Mouse (Mus musculus) kidney, embryonic 15.5 days (tissue): Measurements from ENCODE around the gene Otud7b. TPM values are rescaled to one million over a fixed set of nuclear protein-coding genes. Genes with fewer than 3 reads are reported as not detected.

ENCODE experiments used
- ATAC-seq: fragments of 200-750 bp; cut with Nextera tagmentation; replicated peaks from 2 replicates; pipeline ENCODE4 v1.8.0; 2017; ENCODE audit warnings: moderate TSS enrichment; ENCODE audit not compliant: low FRiP score
- H3K27ac ChIP-seq: fragments of 300-500 bp; sonication (generic); 2 replicates; pipeline ENCODE4 v1.5.1; 2015; ENCODE audit warnings: mild to moderate bottlenecking, inconsistent platforms
- H3K27me3 ChIP-seq: fragments of 300-500 bp; sonication (generic); 2 replicates; pipeline ENCODE4 v1.6.1; 2015; ENCODE audit warnings: inconsistent platforms
- H3K36me3 ChIP-seq: fragments of 300-500 bp; sonication (generic); 2 replicates; pipeline ENCODE4 v1.6.1; 2015; ENCODE audit warnings: inconsistent platforms
- H3K4me1 ChIP-seq: fragments of 300-500 bp; sonication (generic); 2 replicates; pipeline ENCODE4 v1.6.1; 2015; ENCODE audit warnings: inconsistent platforms
- H3K4me2 ChIP-seq: fragments of 300-500 bp; sonication (generic); 2 replicates; pipeline ENCODE4 v1.6.1; 2015; ENCODE audit warnings: moderate library complexity, mild to moderate bottlenecking, inconsistent platforms
- H3K4me3 ChIP-seq: fragments of 300-500 bp; sonication (generic); replicated peaks from 2 replicates; pipeline ENCODE4 v1.5.1; 2015; ENCODE audit warnings: mild to moderate bottlenecking, inconsistent platforms
- H3K9ac ChIP-seq: fragments of 300-500 bp; sonication (generic); 2 replicates; pipeline ENCODE4 v1.6.1; 2015; ENCODE audit warnings: mild to moderate bottlenecking, inconsistent platforms
- H3K9me3 ChIP-seq: fragments of 300-500 bp; sonication (generic); replicated peaks from 2 replicates; pipeline ENCODE4 v1.6.1; 2016; ENCODE audit warnings: inconsistent platforms
- WGBS: fragments of 180-500 bp; shearing (Covaris S2); methylation state at CpG from one replicate; pipeline ENCODE4 v1.1.7; 2015; ENCODE audit warnings: mixed read lengths; 5-methylcytosine and 5-hydroxymethylcytosine counted together
- polyA plus RNA-seq: library from polyadenylated mRNA; unstranded; fragments of >200 nt; fragmentation: Nextera tagmentation; extraction: Ambion mirVana; gene quantifications from 2 replicates; pipeline ENCODE4 v1.2.1, GENCODE M21; 2015

The Otud7b gene
- polyA plus RNA-seq, 1 experiment from 2014 or later: 21.0 TPM

- Histone ChIP-seq H3K36me3 (no peaks in the 10 kb centered on the region), H3K4me3 (no peak overlapping the region), H3K27ac (no peak overlapping the region), H3K4me2 (no peak overlapping the region), H3K27me3 (no peaks in the 10 kb centered on the region), H3K9me3 (no peaks in the 10 kb centered on the region), H3K9ac (no peak overlapping the region), H3K4me1 (peaks cover 13% of the 10 kb centered on the region)
- 96% methylated on average over 6 of the region's 6 CpGs for WGBS
- ATAC-seq: no peak
These were observed 35.3 kb upstream of the Otud7b start for GRCm38 (mm10) chr3:96069046-96069445.

GRCm38 (mm10) chr3:96069542-96069941, 34.8 kb upstream of the Otud7b start:
- Histone ChIP-seq H3K4me1 (peaks cover 13% of the 10 kb centered on the region), H3K36me3 (no peaks in the 10 kb centered on the region), H3K4me3 (no peak overlapping the region), H3K27me3 (no peaks in the 10 kb centered on the region), H3K9ac (no peak overlapping the region), H3K9me3 (no peaks in the 10 kb centered on the region), H3K4me2 (no peak overlapping the region), H3K27ac (no peak overlapping the region)
- WGBS: 59% methylated on average over 1 of the region's 1 CpGs
- ATAC-seq: no peak

- H3K9me3 ChIP-seq: no peaks in the 10 kb centered on the region
- no peak for ATAC-seq
- H3K27me3 ChIP-seq: no peaks in the 10 kb centered on the region
- H3K4me3 ChIP-seq: no peak overlapping the region
- H3K4me1 ChIP-seq: peaks cover 13% of the 10 kb centered on the region
- no peak overlapping the region for H3K9ac ChIP-seq
- WGBS: 60% methylated on average over 4 of the region's 4 CpGs
- no peak overlapping the region for H3K27ac ChIP-seq
- H3K36me3 ChIP-seq: no peaks in the 10 kb centered on the region
- no peak overlapping the region for H3K4me2 ChIP-seq
These were observed 34.1 kb upstream of the Otud7b start for GRCm38 (mm10) chr3:96070241-96070640.

GRCm38 (mm10) chr3:96072921-96073486, 31.3 kb upstream of the Otud7b start:
- Histone ChIP-seq H3K9ac (no peak overlapping the region), H3K36me3 (no peaks in the 10 kb centered on the region), H3K4me3 (no peak overlapping the region), H3K27ac (peak overlapping the region; percentile 14; the same call in 1 of the 2 replicates), H3K4me1 (peaks cover 6% of the 10 kb centered on the region; the same call in 1 of the 2 replicates), H3K27me3 (no peaks in the 10 kb centered on the region), H3K4me2 (peak overlapping the region; percentile 49), H3K9me3 (no peaks in the 10 kb centered on the region)
- no peak; the same call in 1 of the 2 replicates for ATAC-seq
- 45% methylated on average over 12 of the region's 12 CpGs for WGBS

- H3K9ac ChIP-seq: no peak overlapping the region
- ATAC-seq: no peak
- no peak overlapping the region for H3K4me2 ChIP-seq
- H3K4me1 ChIP-seq: peaks cover under 1% of the 10 kb centered on the region; the same call in 1 of the 2 replicates
- H3K4me3 ChIP-seq: no peak overlapping the region
- no peaks in the 10 kb centered on the region for H3K9me3 ChIP-seq
- 77% methylated on average over 6 of the region's 6 CpGs for WGBS
- H3K27ac ChIP-seq: no peak overlapping the region
- no peaks in the 10 kb centered on the region for H3K36me3 ChIP-seq
- H3K27me3 ChIP-seq: no peaks in the 10 kb centered on the region
These were observed 26.3 kb upstream of the Otud7b start for GRCm38 (mm10) chr3:96078066-96078465.

- no peak overlapping the region for H3K4me3 ChIP-seq
- no peaks in the 10 kb centered on the region for H3K9me3 ChIP-seq
- no peak for ATAC-seq
- no peaks in the 10 kb centered on the region for H3K4me1 ChIP-seq
- WGBS: 42% methylated on average over 3 of the region's 3 CpGs
- H3K36me3 ChIP-seq: no peaks in the 10 kb centered on the region
- H3K4me2 ChIP-seq: no peak overlapping the region
- H3K27ac ChIP-seq: no peak overlapping the region
- H3K27me3 ChIP-seq: no peaks in the 10 kb centered on the region
- no peak overlapping the region for H3K9ac ChIP-seq
These were observed 25.6 kb upstream of the Otud7b start for GRCm38 (mm10) chr3:96078711-96079110.

- Histone ChIP-seq H3K4me2 (no peak overlapping the region), H3K9me3 (no peaks in the 10 kb centered on the region), H3K9ac (no peak overlapping the region), H3K4me3 (no peak overlapping the region), H3K4me1 (no peaks in the 10 kb centered on the region), H3K27ac (no peak overlapping the region), H3K36me3 (no peaks in the 10 kb centered on the region), H3K27me3 (no peaks in the 10 kb centered on the region)
- no peak for ATAC-seq
- WGBS: 72% methylated on average over 1 of the region's 1 CpGs
These were observed 23.3 kb upstream of the Otud7b start for GRCm38 (mm10) chr3:96081006-96081405.

GRCm38 (mm10) chr3:96081650-96082049, 22.7 kb upstream of the Otud7b start:
- Histone ChIP-seq H3K27me3 (no peaks in the 10 kb centered on the region), H3K27ac (no peak overlapping the region), H3K4me3 (no peak overlapping the region), H3K9me3 (no peaks in the 10 kb centered on the region), H3K4me2 (no peak overlapping the region), H3K9ac (no peak overlapping the region), H3K36me3 (no peaks in the 10 kb centered on the region), H3K4me1 (no peaks in the 10 kb centered on the region)
- ATAC-seq: no peak
- WGBS: 87% methylated on average over 4 of the region's 4 CpGs

- Histone ChIP-seq H3K4me3 (no peak overlapping the region), H3K36me3 (no peaks in the 10 kb centered on the region), H3K27me3 (no peaks in the 10 kb centered on the region), H3K27ac (no peak overlapping the region), H3K4me2 (no peak overlapping the region), H3K9me3 (no peaks in the 10 kb centered on the region), H3K4me1 (no peaks in the 10 kb centered on the region), H3K9ac (no peak overlapping the region)
- no peak for ATAC-seq
- 84% methylated on average over 2 of the region's 2 CpGs for WGBS
These were observed 22.2 kb upstream of the Otud7b start for GRCm38 (mm10) chr3:96082100-96082499.

GRCm38 (mm10) chr3:96082714-96083508, 21.4 kb upstream of the Otud7b start:
- H3K9ac ChIP-seq: no peak overlapping the region
- H3K27ac ChIP-seq: no peak overlapping the region
- 73% methylated on average over 15 of the region's 15 CpGs for WGBS
- H3K9me3 ChIP-seq: no peaks in the 10 kb centered on the region
- no peaks in the 10 kb centered on the region for H3K4me1 ChIP-seq
- no peak overlapping the region for H3K4me2 ChIP-seq
- no peaks in the 10 kb centered on the region for H3K27me3 ChIP-seq
- H3K4me3 ChIP-seq: no peak overlapping the region
- ATAC-seq: no peak
- H3K36me3 ChIP-seq: no peaks in the 10 kb centered on the region

GRCm38 (mm10) chr3:96084146-96084755, 20.1 kb upstream of the Otud7b start:
- ATAC-seq: no peak
- no peak overlapping the region for H3K27ac ChIP-seq
- H3K27me3 ChIP-seq: no peaks in the 10 kb centered on the region
- no peaks in the 10 kb centered on the region for H3K9me3 ChIP-seq
- no peaks in the 10 kb centered on the region for H3K36me3 ChIP-seq
- no peak overlapping the region for H3K4me3 ChIP-seq
- H3K4me1 ChIP-seq: no peaks in the 10 kb centered on the region
- no peak overlapping the region for H3K9ac ChIP-seq
- H3K4me2 ChIP-seq: no peak overlapping the region
- 85% methylated on average over 10 of the region's 10 CpGs for WGBS

- no peaks in the 10 kb centered on the region for H3K9me3 ChIP-seq
- no peak overlapping the region for H3K27ac ChIP-seq
- no peak overlapping the region for H3K4me2 ChIP-seq
- no peaks in the 10 kb centered on the region for H3K36me3 ChIP-seq
- H3K27me3 ChIP-seq: no peaks in the 10 kb centered on the region
- H3K4me1 ChIP-seq: no peaks in the 10 kb centered on the region
- no peak overlapping the region for H3K4me3 ChIP-seq
- ATAC-seq: no peak
- H3K9ac ChIP-seq: no peak overlapping the region
- WGBS: 71% methylated on average over 2 of the region's 2 CpGs
These were observed 17.1 kb upstream of the Otud7b start for GRCm38 (mm10) chr3:96087219-96087618.
